Mouse (Mus musculus) heart, postnatal 4 days (tissue): Measurements from ENCODE around the gene Nasp. TPM values are rescaled to one million over a fixed set of nuclear protein-coding genes. Genes with fewer than 3 reads are reported as not detected.
A peak's percentile ranks its signal among the peaks of the same experiment; 100 is the strongest.

Experiments used
- DNase-seq: peaks from one replicate; pipeline ENCODE4 v3.0.0; 2021
- total RNA-seq, 2 experiments: library from RNA; stranded (reverse); gene quantifications; 2 replicates each; pipeline ENCODE4 v1.2.3; 2021

The Nasp gene
- total RNA-seq, 2 experiments from 2014 or later = 89.1 to 92.2 TPM

DNA sequence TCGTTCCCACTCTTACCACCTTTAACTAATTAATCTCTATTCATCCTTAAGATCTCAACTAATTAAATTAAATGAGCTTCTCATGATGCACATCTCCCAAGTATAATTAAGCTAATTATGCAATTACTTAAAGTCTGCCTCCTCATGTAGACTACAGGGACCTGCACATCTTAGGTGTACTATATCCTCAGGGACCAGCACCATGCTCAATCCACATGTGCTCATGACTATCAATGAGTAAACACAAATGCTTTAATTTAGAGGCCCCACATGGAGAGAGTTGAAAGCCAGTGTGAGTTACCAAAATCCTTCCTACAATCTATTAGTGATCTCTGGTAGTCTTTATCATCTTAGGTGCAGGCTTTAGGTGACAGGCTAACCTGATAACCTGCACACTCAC lies 7.5 kb upstream of the Nasp start:
- no peak for DNase-seq

DNA sequence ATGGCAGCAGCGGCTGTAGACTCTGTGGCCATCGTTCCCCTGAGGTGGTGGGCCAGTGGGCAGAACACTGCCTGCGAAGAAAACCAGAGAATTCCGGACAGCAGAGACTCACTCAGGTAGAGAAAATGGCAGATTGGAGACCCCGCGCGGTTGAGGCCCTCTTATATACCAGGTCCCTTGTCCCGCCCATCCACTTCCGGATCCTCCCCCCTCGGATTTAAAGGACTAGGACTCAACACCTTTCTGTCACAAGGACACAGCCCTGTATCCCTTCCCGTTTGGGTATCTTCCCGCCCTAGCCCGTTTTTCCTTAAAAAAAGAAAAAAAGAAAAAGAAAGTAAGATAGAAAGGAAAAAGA lies 403 bp downstream of the Nasp start:
- DNase-seq = peak; percentile 94

DNA sequence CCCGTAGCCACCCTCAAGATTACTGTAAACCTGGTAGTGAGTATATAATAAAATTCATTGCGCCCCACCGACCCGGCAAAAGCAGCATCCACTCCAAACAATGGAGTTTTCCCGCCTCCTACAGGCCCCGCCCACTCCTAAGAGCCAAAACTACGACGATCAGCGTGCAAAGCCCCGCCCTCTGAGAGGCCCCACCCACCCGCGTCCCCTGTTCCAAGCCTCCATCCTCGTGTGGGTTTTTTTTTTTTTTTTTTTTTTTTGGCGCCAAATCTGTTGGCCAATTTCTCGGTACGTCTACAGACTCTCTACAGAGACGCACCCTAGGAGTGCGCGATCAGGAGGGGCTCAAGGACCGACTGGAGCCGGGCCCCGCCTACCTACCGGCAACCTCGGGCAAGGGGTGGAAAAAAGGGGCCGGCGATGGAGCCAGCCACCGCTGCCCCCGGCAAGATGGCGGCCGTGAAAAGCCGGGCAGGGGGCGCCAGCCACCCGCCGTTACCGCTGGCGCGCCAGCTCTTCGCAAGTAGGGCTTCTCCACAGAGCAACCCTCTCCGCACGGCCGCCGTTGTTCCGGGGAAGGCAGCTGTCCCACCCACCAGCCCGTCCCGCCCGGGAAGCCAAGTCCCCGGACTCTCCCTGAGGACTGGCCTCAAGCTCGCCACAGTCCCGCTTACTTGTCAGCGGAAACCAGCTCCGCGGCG lies 933 bp downstream of the Nasp start:
- DNase-seq = peak; percentile 90

DNA sequence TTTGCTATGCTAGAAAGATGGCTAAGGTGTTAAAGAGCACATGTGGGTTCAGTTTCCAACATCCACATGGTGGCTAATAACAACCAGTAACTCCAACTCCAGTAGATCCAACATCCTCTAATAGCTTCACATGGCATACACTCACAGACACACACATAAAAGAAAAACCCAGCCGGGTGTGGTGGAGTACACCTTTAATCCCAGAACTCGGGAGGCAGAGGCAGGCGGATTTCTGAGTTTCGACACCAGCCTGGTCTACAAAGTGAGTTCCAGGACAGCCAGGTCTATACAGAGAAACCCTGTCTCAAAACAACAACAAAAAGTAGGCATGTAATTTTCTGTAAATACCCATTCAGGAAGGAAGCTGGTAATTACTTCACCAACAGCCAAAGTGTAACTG lies 2.9 kb downstream of the Nasp start:
- no peak for DNase-seq

DNA sequence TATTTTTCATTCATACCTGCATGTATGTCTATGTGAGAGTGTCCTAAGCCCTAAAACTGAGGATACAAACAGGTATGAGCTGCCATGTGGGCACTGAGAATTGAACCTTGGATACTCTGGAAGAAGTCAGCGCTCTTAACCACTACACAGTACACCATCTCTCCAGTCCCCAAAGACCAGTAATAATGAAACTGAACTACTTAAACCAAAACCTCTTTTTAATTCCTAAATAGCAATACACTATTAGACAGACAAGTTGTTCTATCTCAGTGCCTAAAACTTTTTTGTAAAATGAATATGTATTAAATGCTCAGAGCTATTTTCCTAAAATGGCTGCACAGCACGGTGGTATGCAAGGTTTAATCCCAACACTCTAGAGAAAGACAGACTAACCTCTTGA lies 12.5 kb downstream of the Nasp start:
- DNase-seq = no peak

DNA sequence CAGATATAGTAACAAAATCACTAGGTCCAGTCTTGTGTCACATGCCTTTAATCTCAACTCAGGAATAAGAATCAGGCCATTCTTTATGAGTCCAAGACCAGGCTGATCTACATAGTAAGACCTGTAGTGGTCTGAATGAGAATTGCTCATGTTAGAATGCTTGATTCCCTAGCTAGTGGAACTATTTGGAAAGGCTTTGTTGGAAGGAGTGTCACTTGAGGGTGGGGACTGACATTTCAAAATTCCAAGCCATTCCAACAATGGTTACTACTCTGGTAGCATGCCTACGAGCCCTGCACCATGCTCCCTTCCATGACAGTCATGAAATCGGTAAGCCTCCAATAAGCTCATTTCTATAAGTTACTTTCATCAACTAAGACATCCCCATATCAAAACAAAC lies 15.1 kb downstream of the Nasp start:
- DNase-seq = no peak

DNA sequence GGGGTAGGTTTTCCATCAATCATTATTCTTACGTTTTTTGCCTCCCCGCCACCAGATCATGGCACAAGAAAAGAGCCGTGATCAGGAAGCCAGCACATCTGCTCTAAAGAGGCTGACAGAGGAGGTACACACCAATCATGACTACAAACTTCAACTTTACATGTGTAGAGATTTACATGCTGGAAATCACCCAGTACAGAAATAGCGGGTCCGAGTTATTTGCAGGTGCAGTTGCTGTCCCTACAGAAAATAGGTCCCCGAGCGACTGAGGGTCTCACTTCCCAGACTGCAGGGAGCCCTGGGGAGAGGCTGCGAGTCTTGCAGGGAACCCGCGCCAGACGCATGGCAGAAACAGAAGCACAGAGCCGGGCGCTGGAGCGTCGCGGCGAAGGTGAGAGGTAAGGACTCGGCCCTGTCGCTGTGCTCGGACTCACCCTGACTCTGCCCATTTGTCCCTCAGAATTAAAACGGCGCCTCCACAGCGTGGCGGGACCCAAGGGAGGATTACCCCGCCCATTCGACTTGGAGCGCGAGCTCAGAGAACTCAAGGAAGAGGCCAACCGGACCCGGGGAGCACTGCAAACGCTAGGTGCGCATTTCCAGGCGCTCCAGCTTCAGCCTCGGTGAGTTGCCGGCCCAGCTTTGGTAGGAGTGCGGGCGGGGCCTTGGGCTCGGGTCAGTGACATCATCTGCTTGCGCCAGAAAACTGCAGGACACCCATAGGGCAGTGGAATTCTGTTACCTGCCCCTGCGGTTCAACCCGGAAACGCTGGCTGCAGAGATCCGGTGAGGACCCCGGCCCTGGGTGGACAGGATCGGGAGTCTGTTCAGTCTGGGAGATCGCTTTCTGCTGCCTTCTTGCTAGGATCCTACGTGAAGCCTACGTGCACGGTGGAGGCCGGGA lies 30.5 kb downstream of the Nasp start:
- DNase-seq = peak; percentile 87

DNA sequence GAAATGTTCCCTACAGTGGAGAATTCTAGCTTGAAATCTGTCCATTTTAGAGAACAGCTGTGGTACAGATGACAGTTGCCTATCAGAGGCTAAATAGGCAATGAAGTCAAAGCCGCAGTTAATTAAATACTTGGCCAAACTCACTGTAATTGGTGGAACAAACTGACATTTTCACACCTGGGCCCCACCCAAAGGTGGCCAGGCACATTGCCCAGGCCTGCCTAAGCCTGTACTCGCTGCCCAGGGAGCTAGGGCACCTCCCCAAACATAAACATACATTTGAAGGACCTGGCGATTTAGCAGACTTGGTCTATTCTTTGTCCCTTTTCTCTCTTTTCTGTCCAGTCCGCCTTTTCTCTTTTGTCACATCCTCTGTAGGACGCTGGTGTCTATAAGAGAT lies 31.4 kb downstream of the Nasp start, which contains the start of gene Ccdc17:
Gene Ccdc17, plus strand, starts transcription at position 276 of the 400 bp plus-strand sequence.
- peak; percentile 7 for DNase-seq

DNA sequence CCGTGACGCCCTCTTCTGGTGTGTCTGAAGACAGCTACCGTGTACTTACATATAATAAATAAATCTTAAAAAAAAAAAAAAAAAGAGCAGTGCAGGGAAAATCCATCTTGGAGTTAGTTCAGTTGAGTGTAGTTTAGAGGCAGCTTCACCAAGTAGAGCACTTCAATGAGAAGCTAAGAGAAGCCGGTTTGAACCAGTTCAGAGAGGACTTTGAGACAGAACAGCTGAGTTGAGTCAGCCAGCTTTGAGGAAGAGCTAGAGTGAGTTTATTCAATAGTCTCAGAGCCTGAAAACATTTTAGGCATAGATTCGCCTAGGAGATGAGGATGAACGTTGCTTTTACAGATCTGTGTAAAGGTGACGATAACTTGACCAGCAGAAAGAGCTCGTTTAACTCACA lies 31.9 kb downstream of the Nasp start:
- no peak for DNase-seq

DNA sequence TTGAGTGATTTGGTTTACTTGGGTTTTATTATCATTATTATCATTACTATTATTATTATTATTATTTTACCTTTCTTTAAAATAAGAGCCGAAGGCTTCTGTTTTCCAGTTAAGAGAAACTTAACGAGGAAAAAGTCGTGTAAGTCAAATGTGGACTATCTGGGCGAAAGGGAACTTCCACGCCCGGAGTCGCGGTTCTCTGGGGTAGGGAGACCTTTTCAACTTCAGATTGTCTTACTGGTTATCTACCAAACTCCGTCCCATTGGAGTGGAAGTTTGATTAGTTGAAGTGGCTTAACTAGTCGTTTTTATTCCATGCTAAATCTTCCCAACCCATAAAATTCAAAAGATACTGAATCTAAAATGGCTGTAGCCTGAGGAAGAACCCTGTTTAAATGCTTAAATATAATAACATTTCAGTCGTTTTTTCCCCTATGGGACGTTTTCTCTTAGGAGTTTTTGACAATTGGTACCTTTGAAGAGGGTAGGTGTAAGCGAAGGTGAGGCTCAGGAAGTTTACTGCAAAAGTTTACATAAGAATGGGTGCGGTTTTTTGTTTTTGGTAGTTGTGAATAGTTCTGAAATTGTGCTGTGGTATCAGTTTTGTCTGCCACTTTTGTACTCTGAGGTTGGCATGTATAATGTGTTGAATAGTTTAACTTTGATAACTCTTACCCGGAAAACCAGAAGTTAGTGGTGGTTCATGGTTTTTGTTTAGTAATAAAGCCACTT lies 69.4 kb downstream of the Nasp start:
- peak; percentile 12 for DNase-seq

DNA sequence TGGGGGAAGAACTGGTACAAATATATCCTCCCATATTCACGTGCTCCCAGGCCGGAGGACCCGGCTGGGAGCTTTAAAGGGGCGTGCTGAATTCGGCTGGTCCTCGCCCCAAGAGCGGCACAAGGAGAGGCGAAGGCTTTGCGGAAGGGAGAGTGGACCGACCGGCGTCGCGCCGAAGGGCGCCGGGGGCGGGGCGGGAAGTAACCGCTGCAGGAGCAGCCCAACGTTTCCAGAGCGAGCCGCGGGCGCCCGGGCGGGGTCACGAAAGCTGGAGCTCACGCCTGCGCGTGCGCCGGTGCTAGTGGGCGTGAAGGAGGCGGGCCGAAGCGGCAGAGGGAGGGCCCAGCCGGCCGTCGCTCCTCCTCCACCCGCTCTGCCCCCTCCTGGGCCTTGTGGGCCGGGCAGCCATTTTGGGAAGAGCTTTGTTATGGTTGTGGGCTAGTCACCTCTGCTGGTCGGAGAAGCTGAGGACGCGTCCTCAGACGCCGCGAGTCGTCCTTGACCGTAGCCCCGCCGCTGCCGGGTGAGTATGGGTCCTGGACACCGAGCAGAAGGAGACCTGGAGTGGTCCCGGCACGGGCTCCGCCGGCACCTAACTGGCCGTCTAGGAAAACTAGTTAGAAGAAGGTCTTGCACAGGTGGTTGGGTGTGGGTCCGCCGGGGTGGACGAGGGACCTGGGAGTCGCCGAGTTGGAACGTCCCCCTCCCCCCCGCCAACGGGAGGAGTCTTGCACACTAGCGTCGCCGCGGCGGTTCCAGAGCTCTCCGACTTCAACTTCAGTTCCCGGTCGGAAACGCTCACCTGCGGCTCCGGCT lies 70.2 kb downstream of the Nasp start, which contains the start of gene Gpbp1l1:
Gene Gpbp1l1, plus strand, starts transcription at position 353 of the 816 bp plus-strand sequence.
- DNase-seq = peak; percentile 99

DNA sequence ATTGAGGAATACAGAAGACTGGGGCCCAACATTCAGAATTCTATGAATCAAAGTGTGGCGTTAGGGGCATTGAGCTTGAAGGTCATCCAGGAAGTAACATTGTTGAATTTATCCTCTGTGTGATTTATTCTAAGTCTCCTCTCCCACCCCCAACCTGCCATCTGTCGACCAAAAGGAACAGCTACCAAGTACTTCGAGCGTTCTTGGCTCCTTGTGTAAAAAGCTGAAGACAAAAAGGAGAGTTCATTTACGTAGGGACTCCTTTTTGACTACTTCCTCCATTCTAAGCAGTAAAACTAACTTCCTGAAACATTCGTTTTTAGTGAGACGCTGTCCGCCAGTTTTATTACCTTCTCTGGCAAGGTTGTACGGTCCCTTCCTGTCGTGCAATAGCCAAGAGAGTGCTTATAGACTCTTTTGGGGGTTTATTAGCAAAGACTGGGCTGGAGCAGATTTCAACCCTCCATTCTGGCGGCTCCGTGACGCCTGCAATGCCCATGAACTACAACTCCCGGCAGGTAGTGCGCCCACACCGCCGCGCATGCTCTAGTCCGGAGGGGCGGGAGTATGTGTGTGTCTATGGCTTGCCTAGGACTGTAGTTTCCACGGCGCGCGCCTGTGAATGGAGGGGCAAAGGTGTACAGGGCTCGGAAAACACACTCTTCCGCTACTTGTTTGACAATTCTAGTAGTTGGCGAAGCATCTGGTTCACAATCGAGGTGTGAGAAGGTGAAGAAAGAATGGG lies 71.0 kb downstream of the Nasp start:
- peak; percentile 94 for DNase-seq

DNA sequence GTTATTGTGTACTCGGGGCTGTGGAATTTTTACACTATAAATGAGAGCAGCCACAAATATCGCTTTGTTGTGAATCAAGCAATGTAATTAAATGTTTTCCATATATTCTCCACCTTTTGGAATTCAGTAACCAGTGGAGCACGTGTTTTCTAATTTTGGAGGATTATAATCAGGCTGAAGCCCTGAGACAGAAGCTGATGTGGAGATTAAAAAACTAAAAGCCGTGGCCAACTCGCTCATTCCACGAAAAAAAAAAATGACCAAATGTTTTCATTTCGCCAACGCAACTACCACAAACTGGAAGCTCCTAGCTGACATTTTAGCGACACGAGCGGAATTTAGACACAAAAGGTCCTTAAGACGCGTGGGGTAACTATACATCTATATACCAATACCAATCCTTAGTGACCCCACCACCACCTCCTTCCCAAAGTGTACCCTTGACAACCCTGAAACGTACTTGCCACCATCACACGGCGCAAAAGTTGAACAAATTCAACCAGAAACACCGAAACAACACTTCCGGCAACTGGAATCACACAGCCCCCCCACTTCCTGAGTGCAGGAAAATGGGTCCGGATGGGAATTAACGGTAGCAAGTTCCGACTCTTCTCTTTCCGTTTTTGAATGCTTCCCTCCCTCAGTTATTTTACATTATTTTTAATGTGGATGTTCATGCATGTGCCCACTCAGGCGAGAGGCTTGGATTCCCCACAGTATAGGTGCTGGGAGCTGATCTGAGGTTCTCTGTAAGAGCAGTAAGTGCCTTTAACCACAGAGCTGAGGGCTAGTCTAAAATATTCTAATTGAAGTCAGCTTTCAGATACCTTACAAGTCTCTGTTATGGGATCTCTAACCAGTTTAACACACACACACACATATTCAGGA lies 72.1 kb downstream of the Nasp start, which contains the start of gene Tmem69:
Gene Tmem69, minus strand, starts transcription at position 524 of the 888 bp plus-strand sequence.
- DNase-seq = peak; percentile 81

DNA sequence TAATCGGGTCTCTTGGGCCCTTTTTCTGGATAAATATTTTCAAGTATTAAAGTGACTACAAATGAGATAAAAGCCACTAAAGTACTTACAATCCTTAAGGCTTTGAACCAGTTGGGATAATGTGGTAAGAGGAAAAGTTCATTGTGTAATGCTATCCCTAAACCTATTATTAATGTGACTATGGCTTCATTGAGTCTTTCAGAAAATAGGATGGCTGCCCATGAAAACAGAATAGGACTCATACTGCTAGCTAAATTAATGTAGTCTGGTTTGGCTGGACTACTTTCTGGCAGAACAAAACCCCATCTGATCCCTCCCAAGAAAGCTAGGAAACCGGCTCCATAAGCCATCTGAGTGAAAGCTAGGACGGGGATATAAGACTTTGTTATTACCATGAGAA lies 74.7 kb downstream of the Nasp start:
- DNase-seq = no peak

Other genes starting within 250 kb of the Nasp start
- 10 to 100 TPM; 98.2 to 98.4 TPM for gene Mast2, start 163.8 kb downstream of the Nasp start, total RNA-seq
- 10 to 100 TPM; 17.3 to 18.0 TPM for gene Ipp, start 120.4 kb downstream of the Nasp start, total RNA-seq
- 10 to 100 TPM; 18.6 to 20.0 TPM for gene Tmem69, start 72.0 kb downstream of the Nasp start, total RNA-seq
- gene Gpbp1l1, start 70.3 kb downstream of the Nasp start, total RNA-seq = 10 to 100 TPM; 55.7 to 66.5 TPM
- 1 to 10 TPM; 1.5 to 4.1 TPM for gene Ccdc17, start 31.3 kb downstream of the Nasp start, total RNA-seq
- gene Akr1a1, start 23.7 kb upstream of the Nasp start, total RNA-seq = 100 to 1,000 TPM; 438 to 466 TPM
- 100 to 1,000 TPM; 393 to 438 TPM for gene Prdx1, start 57.6 kb upstream of the Nasp start, total RNA-seq
- 10 to 100 TPM; 26.5 to 32.4 TPM for gene Mmachc, start 80.5 kb upstream of the Nasp start, total RNA-seq
- 10 to 100 TPM; 10.2 to 10.5 TPM for gene Ccdc163, start 80.6 kb upstream of the Nasp start, total RNA-seq
- gene Tesk2, start 93.0 kb upstream of the Nasp start, total RNA-seq = 1 to 10 TPM; 1.9 to 2.1 TPM
- 10 to 100 TPM; 13.3 to 15.4 TPM for gene Toe1, start 179.7 kb upstream of the Nasp start, total RNA-seq
- gene Mutyh, start 179.8 kb upstream of the Nasp start, total RNA-seq = 1 to 10 TPM; 4.0 to 4.2 TPM
- gene Hpdl, start 193.8 kb upstream of the Nasp start, total RNA-seq = 1 to 10 TPM; 1.3 to 2.2 TPM
- 1 to 10 TPM; 2.1 to 2.4 TPM for gene Zswim5, start 249.4 kb upstream of the Nasp start, total RNA-seq